Mouse (Mus musculus): ENCODE data around the gene Tmprss11d.

GRCm38 (mm10) chr5:86303877-86304276, 69.3 kb downstream of the Tmprss11d start:
- TF ChIP-seq CTCF (IDR thresholded peaks at IDR 0.05; ENCODE audit: extremely low read depth, insufficient read depth, insufficient read length, insufficient replicate concordance) (no peak), POLR2A (IDR thresholded peaks at IDR 0.05; ENCODE audit: low read depth, low read length) (no peak)

Measured in spleen, adult 2 months (tissue).